Mouse (Mus musculus) heart, embryonic 14.5 days (tissue): ENCODE measurements around the gene Dennd1a. TPM values are rescaled to one million over a fixed set of nuclear protein-coding genes. Genes with fewer than 3 reads are reported as not detected.

ENCODE experiments used
- ATAC-seq: fragments of 200-750 bp; cut with Nextera tagmentation; 2 replicates; pipeline ENCODE4 v1.8.0; 2017; ENCODE audit warnings: low read depth, moderate TSS enrichment; ENCODE audit not compliant: insufficient number of reproducible peaks, insufficient read depth, low FRiP score
- H3K27ac ChIP-seq, 2 experiments: fragments of 200-500 bp in 1 of 2; fragments of 300-500 bp in 1 of 2; sonication (generic) in 1 of 2; replicated peaks in 1 of 2; 2 replicates each; pipeline ENCODE4 v1.5.1; 2012 to 2014; ENCODE audit warnings: low read depth in 2 of 2, low read length in 2 of 2, control low read depth in 1 of 2, mild to moderate bottlenecking in 1 of 2, mixed read lengths in 1 of 2; ENCODE audit not compliant: control insufficient read depth in 1 of 2, insufficient read depth in 1 of 2
- H3K27me3 ChIP-seq: fragments of 300-500 bp; sonication (generic); 2 replicates; pipeline ENCODE4 v1.6.1; 2014; ENCODE audit warnings: mild to moderate bottlenecking, low read length, control low read depth; ENCODE audit not compliant: control insufficient read depth, insufficient read depth
- H3K36me3 ChIP-seq: fragments of 300-500 bp; sonication (generic); 2 replicates; pipeline ENCODE4 v1.6.1; 2014; ENCODE audit warnings: mild to moderate bottlenecking, control low read depth, low read length, mixed read lengths; ENCODE audit not compliant: control insufficient read depth, insufficient read depth
- H3K4me1 ChIP-seq, 2 experiments: fragments of 200-500 bp in 1 of 2; fragments of 300-500 bp in 1 of 2; sonication (generic) in 1 of 2; 2 replicates each; pipeline ENCODE4 v1.6.1; 2012 to 2014; ENCODE audit warnings: low read length in 2 of 2, control low read depth in 1 of 2, mixed read lengths in 1 of 2; ENCODE audit not compliant: control insufficient read depth in 2 of 2, insufficient read depth in 2 of 2
- H3K4me2 ChIP-seq: fragments of 300-500 bp; sonication (generic); 2 replicates; pipeline ENCODE4 v1.6.1; 2014; ENCODE audit warnings: mild to moderate bottlenecking, low read length
- H3K4me3 ChIP-seq, 2 experiments: fragments of 200-500 bp in 1 of 2; fragments of 300-500 bp in 1 of 2; sonication (generic) in 1 of 2; 2 replicates each; pipeline ENCODE4 v1.5.1; 2012 to 2014; ENCODE audit warnings: low read length in 2 of 2, mild to moderate bottlenecking in 2 of 2, control low read depth in 1 of 2, low read depth in 1 of 2, moderate library complexity in 1 of 2; ENCODE audit not compliant: control insufficient read depth in 1 of 2, insufficient read depth in 1 of 2
- H3K9ac ChIP-seq: fragments of 300-500 bp; sonication (generic); 2 replicates; pipeline ENCODE4 v1.6.1; 2014; ENCODE audit warnings: mild to moderate bottlenecking, low read length
- H3K9me3 ChIP-seq: fragments of 300-500 bp; sonication (generic); 2 replicates; pipeline ENCODE4 v1.6.1; 2016; ENCODE audit warnings: low read length, control low read depth; ENCODE audit not compliant: control insufficient read depth
- WGBS: fragments of 180-500 bp; shearing (Covaris S2); extraction: QIAGEN DNeasy Blood & Tissue Kit; methylation state at CpG from one replicate; pipeline ENCODE4 v1.1.7; 2014; 5-methylcytosine and 5-hydroxymethylcytosine counted together
- polyA plus RNA-seq: library from polyadenylated mRNA; unstranded; fragments of >200 nt; fragmentation: Nextera tagmentation; extraction: Ambion mirVana; gene quantifications from 2 replicates; pipeline ENCODE4 v1.2.1, GENCODE M21; 2014

Gene Dennd1a
- polyA plus RNA-seq, 1 experiment from 2014 or later = 12.1 TPM

- WGBS = 38% methylated on average over 3 of the region's 3 CpGs
These were observed 26.2 kb upstream of the Dennd1a start for GRCm38 (mm10) chr2:38313399-38313798.

GRCm38 (mm10) chr2:38312921-38313320 is 25.7 kb upstream of the Dennd1a start:
- ATAC-seq = no peak
- H3K36me3 ChIP-seq = no peaks in the 10 kb centered on the region
- H3K27ac ChIP-seq = no peak overlapping the region
- H3K9ac ChIP-seq = no peak overlapping the region
- no peaks in the 10 kb centered on the region for H3K4me1 ChIP-seq
- no peaks in the 10 kb centered on the region for H3K27me3 ChIP-seq
- H3K4me2 ChIP-seq = no peak overlapping the region
- H3K4me3 ChIP-seq = no peak overlapping the region
- H3K9me3 ChIP-seq = no peaks in the 10 kb centered on the region
- 37% methylated on average over 3 of the region's 3 CpGs for WGBS

More at GRCm38 (mm10) chr2:38313399-38313798, 26.2 kb upstream of the Dennd1a start:
- Histone ChIP-seq H3K4me3 (no peak overlapping the region), H3K9ac (no peak overlapping the region), H3K27ac (no peak overlapping the region), H3K4me1 (no peaks in the 10 kb centered on the region), H3K4me2 (no peak overlapping the region), H3K9me3 (no peaks in the 10 kb centered on the region), H3K36me3 (no peaks in the 10 kb centered on the region), H3K27me3 (no peaks in the 10 kb centered on the region)
- no peak for ATAC-seq

GRCm38 (mm10) chr2:38305152-38305551 is 18.0 kb upstream of the Dennd1a start:
- Histone ChIP-seq H3K9me3 (no peaks in the 10 kb centered on the region), H3K27ac (no peak overlapping the region), H3K9ac (no peak overlapping the region), H3K4me2 (no peak overlapping the region), H3K36me3 (no peaks in the 10 kb centered on the region), H3K27me3 (no peaks in the 10 kb centered on the region; the same call in 1 of the 2 replicates), H3K4me1 (no peaks in the 10 kb centered on the region), H3K4me3 (no peak overlapping the region)
- 48% methylated on average over 1 of the region's 1 CpGs for WGBS
- no peak for ATAC-seq

- ATAC-seq = no peak
- 68% methylated on average over 2 of the region's 2 CpGs for WGBS
These were observed 13.8 kb upstream of the Dennd1a start for GRCm38 (mm10) chr2:38300941-38301340.

GRCm38 (mm10) chr2:38295939-38296338 is 8.7 kb upstream of the Dennd1a start:
- H3K36me3 ChIP-seq = no peaks in the 10 kb centered on the region
- no peaks in the 10 kb centered on the region for H3K27me3 ChIP-seq
- no peaks in the 10 kb centered on the region for H3K9me3 ChIP-seq
- ATAC-seq = no peak
- H3K4me1 ChIP-seq = no peaks in the 10 kb centered on the region
- no peak overlapping the region for H3K4me3 ChIP-seq
- H3K27ac ChIP-seq = no peak overlapping the region
- no peak overlapping the region for H3K9ac ChIP-seq
- H3K4me2 ChIP-seq = no peak overlapping the region
- 88% methylated on average over 4 of the region's 4 CpGs for WGBS

More at GRCm38 (mm10) chr2:38300941-38301340, 13.8 kb upstream of the Dennd1a start:
- no peak overlapping the region for H3K4me2 ChIP-seq
- no peak overlapping the region for H3K27ac ChIP-seq
- no peaks in the 10 kb centered on the region for H3K9me3 ChIP-seq
- H3K9ac ChIP-seq = no peak overlapping the region
- H3K27me3 ChIP-seq = no peaks in the 10 kb centered on the region; the same call in 1 of the 2 replicates
- H3K36me3 ChIP-seq = no peaks in the 10 kb centered on the region
- no peak overlapping the region for H3K4me3 ChIP-seq
- no peaks in the 10 kb centered on the region for H3K4me1 ChIP-seq

- no peak overlapping the region for H3K4me2 ChIP-seq
- no peaks in the 10 kb centered on the region for H3K9me3 ChIP-seq
- H3K4me1 ChIP-seq = peaks cover 4 to 7% of the 10 kb centered on the region in 2 experiments
- no peak overlapping the region for H3K4me3 ChIP-seq
- no peak for ATAC-seq
- no peaks in the 10 kb centered on the region for H3K36me3 ChIP-seq
- WGBS = 81% methylated on average over 1 of the region's 1 CpGs
- H3K9ac ChIP-seq = no peak overlapping the region
- H3K27me3 ChIP-seq = no peaks in the 10 kb centered on the region
- H3K27ac ChIP-seq = no peak overlapping the region
These were observed 4.3 kb upstream of the Dennd1a start for GRCm38 (mm10) chr2:38291526-38291925.

GRCm38 (mm10) chr2:38288226-38288625 is 1.0 kb upstream of the Dennd1a start:
- Histone ChIP-seq H3K4me2 (no peak overlapping the region), H3K9me3 (no peaks in the 10 kb centered on the region), H3K4me1 (peaks cover 7 to 17% of the 10 kb centered on the region in 2 experiments), H3K27ac (no peak overlapping the region), H3K4me3 (no peak overlapping the region), H3K27me3 (no peaks in the 10 kb centered on the region), H3K36me3 (no peaks in the 10 kb centered on the region), H3K9ac (no peak overlapping the region)
- WGBS = 56% methylated on average over 2 of the region's 2 CpGs
- no peak for ATAC-seq

- WGBS = 10% methylated on average over 4 of the region's 4 CpGs
- Histone ChIP-seq H3K9me3 (no peaks in the 10 kb centered on the region), H3K4me2 (peak overlapping the region; percentile 87), H3K36me3 (no peaks in the 10 kb centered on the region), H3K27ac (peak overlapping the region; percentile 79 to 86; a peak in 3 of 4 replicates), H3K4me3 (peak overlapping the region; percentile 88 to 95), H3K4me1 (peaks cover 7 to 17% of the 10 kb centered on the region in 2 experiments), H3K27me3 (no peaks in the 10 kb centered on the region), H3K9ac (peak overlapping the region; percentile 94)
- no peak for ATAC-seq
These were observed 807 bp downstream of the Dennd1a start for GRCm38 (mm10) chr2:38286433-38286732.
